Mouse (Mus musculus) CH12.LX (cell line): ENCODE data around the gene Pum2. TPM values are rescaled to one million over a fixed set of nuclear protein-coding genes. Genes with fewer than 3 reads are reported as not detected.

Experiments used
- DNase-seq: peaks from one replicate; pipeline ENCODE4 v3.0.0-alpha.2; 2013; ENCODE audit errors: extremely low read depth
- H3K27ac ChIP-seq: 2 replicates; pipeline ENCODE4 v1.5.1; 2012; ENCODE audit warnings: low read depth, mild to moderate bottlenecking, control low read depth, moderate library complexity; ENCODE audit not compliant: insufficient read depth
- H3K27me3 ChIP-seq: replicated peaks from 2 replicates; pipeline ENCODE3; 2012; ENCODE audit warnings: inconsistent platforms
- H3K36me3 ChIP-seq, 2 experiments: replicated peaks in 1 of 2; 2 replicates each; pipeline versions ENCODE3 to v1.6.1; 2012; ENCODE audit warnings: inconsistent platforms in 1 of 2, low read length in 1 of 2, mild to moderate bottlenecking in 1 of 2, mixed read lengths in 1 of 2, moderate library complexity in 1 of 2; ENCODE audit not compliant: control insufficient read depth in 1 of 2, insufficient read depth in 1 of 2
- H3K4me1 ChIP-seq, 2 experiments: 2 replicates each; pipeline ENCODE4 v1.6.1; 2012; ENCODE audit warnings: inconsistent platforms in 1 of 2, moderate library complexity in 1 of 2; ENCODE audit not compliant: insufficient read depth in 2 of 2, control insufficient read depth in 1 of 2
- H3K4me2 ChIP-seq: 2 replicates; pipeline ENCODE4 v1.6.1; 2012; ENCODE audit warnings: low read depth, mild to moderate bottlenecking, control low read depth; ENCODE audit not compliant: poor library complexity, insufficient read depth, severe bottlenecking
- H3K4me3 ChIP-seq, 3 experiments: fragments of 150-350 bp in 1 of 3; sonication (generic) in 1 of 3; replicated peaks in 1 of 3; 2 replicates each; pipeline versions ENCODE3 to v1.5.1; 2011 to 2012; ENCODE audit warnings: low read depth in 2 of 3, low read length in 2 of 3, mild to moderate bottlenecking in 2 of 3, moderate library complexity in 2 of 3, control low read depth in 1 of 3, improper control_type of control experiment in 1 of 3, inconsistent platforms in 1 of 3, mixed read lengths in 1 of 3; ENCODE audit not compliant: poor library complexity in 1 of 3
- H3K79me2 ChIP-seq: replicated peaks from 2 replicates; pipeline ENCODE4 v1.6.1; 2012; ENCODE audit warnings: mild to moderate bottlenecking, moderate library complexity; ENCODE audit not compliant: control insufficient read depth, poor library complexity, insufficient read depth, severe bottlenecking; ENCODE audit errors: extremely low read depth
- H3K9ac ChIP-seq: 2 replicates; pipeline ENCODE4 v1.6.1; 2012; ENCODE audit warnings: low read depth, mild to moderate bottlenecking, control low read depth, moderate library complexity; ENCODE audit not compliant: insufficient read depth
- H3K9me3 ChIP-seq: replicated peaks from 2 replicates; pipeline ENCODE3; 2012; ENCODE audit warnings: low read length, inconsistent platforms, mixed read lengths
- CHD1 ChIP-seq: IDR thresholded peaks from 2 replicates; pipeline ENCODE4 v1.6.1; 2012; ENCODE audit warnings: low read depth, low read length, improper control_type of control experiment, inconsistent platforms
- E2F4 ChIP-seq: IDR thresholded peaks from 2 replicates; pipeline ENCODE4 v1.6.1; 2011; ENCODE audit warnings: low read depth, low read length, improper control_type of control experiment; ENCODE audit not compliant: insufficient replicate concordance
- ELF1 ChIP-seq: IDR thresholded peaks from 2 replicates; pipeline ENCODE4 v1.6.1; 2014; ENCODE audit warnings: low read depth, mild to moderate bottlenecking, inconsistent platforms, low read length, improper control_type of control experiment
- EP300 ChIP-seq: IDR thresholded peaks from 2 replicates; pipeline ENCODE4 v1.6.1; 2011; ENCODE audit warnings: low read length, improper control_type of control experiment
- ETS1 ChIP-seq: conservative IDR thresholded peaks from 2 replicates; pipeline ENCODE4 v1.6.1; 2012; ENCODE audit warnings: low read depth, mild to moderate bottlenecking, inconsistent platforms, low read length, improper control_type of control experiment, moderate library complexity
- JUN ChIP-seq: IDR thresholded peaks from 2 replicates; pipeline ENCODE4 v1.6.1; 2011; ENCODE audit warnings: low read depth, mild to moderate bottlenecking, low read length, improper control_type of control experiment, moderate library complexity; ENCODE audit not compliant: insufficient read depth
- KAT2A ChIP-seq: IDR thresholded peaks from 2 replicates; pipeline ENCODE4 v1.6.1; 2012; ENCODE audit warnings: low read length, improper control_type of control experiment, inconsistent platforms; ENCODE audit not compliant: insufficient replicate concordance
- MAX ChIP-seq: IDR thresholded peaks from 2 replicates; pipeline ENCODE4 v1.6.1; 2011; ENCODE audit warnings: low read length, improper control_type of control experiment
- MEF2A ChIP-seq: IDR thresholded peaks from 2 replicates; pipeline ENCODE4 v1.6.1; 2014; ENCODE audit warnings: low read depth, mild to moderate bottlenecking, inconsistent platforms, low read length, improper control_type of control experiment, borderline replicate concordance
- MXI1 ChIP-seq: IDR thresholded peaks from 2 replicates; pipeline ENCODE4 v1.6.1; 2011; ENCODE audit warnings: mild to moderate bottlenecking, low read depth, low read length, improper control_type of control experiment
- MYC ChIP-seq: IDR thresholded peaks from 2 replicates; pipeline ENCODE4 v1.6.1; 2011; ENCODE audit warnings: low read depth, mild to moderate bottlenecking, improper control_type of control experiment, low read length
- NELFE ChIP-seq: IDR thresholded peaks from 2 replicates; pipeline ENCODE4 v1.6.1; 2011; ENCODE audit warnings: low read depth, low read length, improper control_type of control experiment
- NRF1 ChIP-seq: IDR thresholded peaks from 2 replicates; pipeline ENCODE4 v1.6.1; 2014; ENCODE audit warnings: low read depth, mild to moderate bottlenecking, inconsistent platforms, low read length, improper control_type of control experiment, moderate library complexity
- RCOR1 ChIP-seq: conservative IDR thresholded peaks from 2 replicates; pipeline ENCODE4 v1.6.1; 2012; ENCODE audit warnings: low read depth, mild to moderate bottlenecking, inconsistent platforms, low read length, improper control_type of control experiment
- SIN3A ChIP-seq: IDR thresholded peaks from 2 replicates; pipeline ENCODE4 v1.6.1; 2012; ENCODE audit warnings: low read length, improper control_type of control experiment, inconsistent platforms
- TBP ChIP-seq: conservative IDR thresholded peaks from 2 replicates; pipeline ENCODE4 v1.6.1; 2011; ENCODE audit warnings: low read depth, low read length, improper control_type of control experiment
- TCF12 ChIP-seq: IDR thresholded peaks from 2 replicates; pipeline ENCODE4 v1.6.1; 2014; ENCODE audit warnings: low read depth, mild to moderate bottlenecking, inconsistent platforms, low read length, improper control_type of control experiment
- UBTF ChIP-seq: IDR thresholded peaks from 2 replicates; pipeline ENCODE4 v1.6.1; 2012; ENCODE audit warnings: low read depth, mild to moderate bottlenecking, inconsistent platforms, low read length, improper control_type of control experiment, moderate library complexity
- USF1 ChIP-seq: IDR thresholded peaks from 2 replicates; pipeline ENCODE4 v1.6.1; 2014; ENCODE audit warnings: low read depth, mild to moderate bottlenecking, inconsistent platforms, low read length, improper control_type of control experiment
- USF2 ChIP-seq: conservative IDR thresholded peaks from 2 replicates; pipeline ENCODE4 v1.6.1; 2011; ENCODE audit warnings: low read depth, low read length, improper control_type of control experiment
- dilution Hi-C: fragments of 300-500 bp; cut with MboI; formaldehyde crosslinking; loops from 2 replicates; pipeline ENCODE4 v1.14.3; 2020; ENCODE audit warnings: low sequenced_read_pairs; ENCODE audit not compliant: extremely low pct_unique_long_range_greater_than_20kb, extremely low pct_ligation_motif_present
- in situ Hi-C: fragments of 300-500 bp; cut with MboI; formaldehyde crosslinking; loops from 3 replicates; pipeline ENCODE4 v1.14.3; 2019; ENCODE audit warnings: low sequenced_read_pairs, low pct_ligation_motif_present, low pct_unique_long_range_greater_than_20kb, mixed read lengths
- polyA plus RNA-seq: library from polyadenylated mRNA; unstranded; fragments of >175 nt; gene quantifications from 2 replicates; pipeline ENCODE4 v1.2.1, GENCODE M21; 2012; ENCODE audit warnings: low read depth; ENCODE audit not compliant: insufficient read length
- total RNA-seq, 2 experiments: library from RNA; depleted of rRNA; stranded (reverse); fragments of 300-350 nt in 1 of 2; fragments of >200 nt in 1 of 2; gene quantifications; 2 replicates each; pipeline ENCODE4 v1.2.3; 2012 to 2014

Gene Pum2
- total and polyA plus RNA-seq, 3 experiments, result 52.9 to 90.2 (median 62.7) TPM

- no peaks in the 10 kb centered on the region for H3K27me3 ChIP-seq
- dilution Hi-C loops, result no loop called here
- in situ Hi-C loops, result no loop called here
Observed at GRCm38 (mm10) chr12:8677926-8678325, 4.0 kb downstream of the Pum2 start.

DNA sequence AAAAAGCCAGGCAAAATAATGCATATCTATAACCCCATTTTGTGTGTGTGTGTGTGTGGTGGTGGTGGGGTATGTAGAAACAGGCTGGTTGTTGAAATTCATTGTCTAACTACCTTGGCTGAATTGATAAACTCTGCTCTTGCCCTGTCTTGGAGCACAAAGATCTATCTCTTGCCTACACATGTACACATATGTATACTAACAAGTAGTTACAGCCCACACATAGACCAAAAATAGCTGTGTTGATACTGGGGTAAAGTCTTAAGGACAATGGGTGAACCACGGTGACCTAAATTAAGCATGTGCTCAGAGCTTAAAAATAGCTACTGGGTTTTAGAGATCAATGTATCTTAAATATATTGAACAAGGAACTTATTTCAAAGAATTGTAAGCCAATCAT, 10.3 kb downstream of the Pum2 start:
- Histone ChIP-seq H3K4me3 (no peak overlapping the region), H3K4me1 (peaks cover 2 to 37% of the 10 kb centered on the region in 2 experiments; a peak in 3 of 4 replicates), H3K36me3 (peaks cover 0 to 31% of the 10 kb centered on the region in 2 experiments), H3K9me3 (no peaks in the 10 kb centered on the region), H3K27ac (no peak overlapping the region), H3K4me2 (no peak overlapping the region), H3K9ac (no peak overlapping the region), H3K79me2 (peaks cover 84% of the 10 kb centered on the region), H3K27me3 (no peaks in the 10 kb centered on the region)
- dilution Hi-C loops, result no loop called here
- TF ChIP-seq EP300 (no peak), MXI1 (no peak), ELF1 (no peak), USF2 (no peak), CHD1 (no peak), JUN (no peak), MYC (no peak), E2F4 (no peak), RCOR1 (no peak), USF1 (no peak)
- DNase-seq, result no peak
- in situ Hi-C loops, result no loop called here

More at GRCm38 (mm10) chr12:8677926-8678325, 4.0 kb downstream of the Pum2 start:
- Histone ChIP-seq H3K4me2 (no peak overlapping the region), H3K27ac (no peak overlapping the region), H3K4me1 (peaks cover 1 to 53% of the 10 kb centered on the region in 2 experiments; a peak in 3 of 4 replicates), H3K79me2 (peaks cover 75% of the 10 kb centered on the region), H3K36me3 (peaks cover 0 to 21% of the 10 kb centered on the region in 2 experiments), H3K9ac (no peak overlapping the region; the same call in 1 of the 2 replicates), H3K4me3 (no peak overlapping the region), H3K9me3 (no peaks in the 10 kb centered on the region)
- no peak for DNase-seq
- TF ChIP-seq SIN3A (0 out of 2 replicates have a peak, but pooled peaks have one; percentile 44), USF1 (no peak)

DNA sequence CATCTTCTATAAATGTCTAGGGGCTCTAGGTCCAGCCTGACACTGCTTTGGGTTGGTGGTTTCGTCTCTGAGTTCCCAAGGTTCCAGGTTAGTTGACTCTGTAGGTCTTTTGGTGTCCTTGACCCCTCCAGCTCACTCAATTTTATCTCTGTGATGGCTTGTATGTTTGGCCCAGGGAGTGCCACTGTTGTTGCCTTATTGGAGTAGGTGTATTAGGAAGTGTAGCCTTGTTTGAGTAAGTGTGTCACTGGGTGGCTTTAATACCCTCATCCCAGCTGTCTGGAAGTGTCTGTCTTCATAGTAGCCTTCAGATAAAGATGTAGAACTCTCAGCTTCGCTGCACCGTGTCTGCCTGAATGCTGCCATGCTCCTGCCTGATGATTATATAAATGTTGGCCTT, 11.1 kb downstream of the Pum2 start:
- dilution Hi-C loops, result no loop called here
- in situ Hi-C loops, result no loop called here
- no peak for DNase-seq

More for the DNA sequence above, 11.1 kb downstream of the Pum2 start:
- no peak overlapping the region for H3K4me3 ChIP-seq
- H3K79me2 ChIP-seq, result peaks cover 83% of the 10 kb centered on the region
- no peak overlapping the region for H3K4me2 ChIP-seq
- no peaks in the 10 kb centered on the region for H3K27me3 ChIP-seq
- H3K9me3 ChIP-seq, result no peaks in the 10 kb centered on the region
- H3K36me3 ChIP-seq, result peaks cover 0 to 26% of the 10 kb centered on the region in 2 experiments
- H3K27ac ChIP-seq, result no peak overlapping the region
- no peak overlapping the region for H3K9ac ChIP-seq
- no peak for TF ChIP-seq KAT2A
- TF ChIP-seq TCF12, result no peak
- no peak for TF ChIP-seq NRF1
- TF ChIP-seq MAX, result no peak
- no peak for TF ChIP-seq MXI1
- TF ChIP-seq USF2, result no peak
- no peak for TF ChIP-seq TBP
- no peak for TF ChIP-seq UBTF
- no peak for TF ChIP-seq MYC
- TF ChIP-seq ETS1, result no peak
- no peak for TF ChIP-seq MEF2A
- TF ChIP-seq E2F4, result no peak
- no peak for TF ChIP-seq NELFE
- TF ChIP-seq, all 38 proteins: peak for 0
- H3K4me1 ChIP-seq, result peaks cover 2 to 32% of the 10 kb centered on the region in 2 experiments; a peak in 3 of 4 replicates
